Mouse (Mus musculus) heart, postnatal 25 days (tissue): Measurements from ENCODE around the gene Limk2. TPM values are rescaled to one million over a fixed set of nuclear protein-coding genes. Genes with fewer than 3 reads are reported as not detected.

ENCODE experiments used
- DNase-seq: peaks from one replicate; pipeline ENCODE4 v3.0.0; 2022; ENCODE audit warnings: low spot score
- intact Hi-C: fragments of 180-260 bp; cut with DNase I; formaldehyde crosslinking; loops from one replicate; pipeline ENCODE4 v1.15.1; 2025
- total RNA-seq, 2 experiments: library from RNA; stranded (reverse); gene quantifications; 2 replicates each; pipeline ENCODE4 v1.2.3; 2021

The Limk2 gene
- total RNA-seq, 2 experiments from 2014 or later: 17.2 to 18.5 TPM

DNA sequence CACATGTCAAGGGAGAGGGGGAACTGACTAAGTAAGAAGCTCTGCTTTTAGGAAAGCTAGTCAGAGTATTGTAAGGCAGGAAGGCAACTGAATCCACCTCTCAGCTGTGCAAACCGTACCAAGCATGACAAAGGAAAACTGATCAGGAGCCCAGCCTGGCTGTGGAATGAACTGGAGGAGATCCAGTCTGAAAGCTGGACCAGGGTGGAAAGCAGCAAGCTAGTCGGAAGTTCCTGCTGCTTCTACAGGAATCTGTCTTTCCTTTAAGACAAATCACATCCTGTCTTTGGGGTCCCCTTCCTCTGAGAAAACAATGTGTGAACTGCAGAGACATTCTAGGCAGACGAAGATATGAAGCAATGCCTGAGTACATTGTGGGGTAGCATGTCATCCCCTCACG is 9.8 kb upstream of the Limk2 start:
- intact Hi-C loops: no loop called here
- DNase-seq: no peak

DNA sequence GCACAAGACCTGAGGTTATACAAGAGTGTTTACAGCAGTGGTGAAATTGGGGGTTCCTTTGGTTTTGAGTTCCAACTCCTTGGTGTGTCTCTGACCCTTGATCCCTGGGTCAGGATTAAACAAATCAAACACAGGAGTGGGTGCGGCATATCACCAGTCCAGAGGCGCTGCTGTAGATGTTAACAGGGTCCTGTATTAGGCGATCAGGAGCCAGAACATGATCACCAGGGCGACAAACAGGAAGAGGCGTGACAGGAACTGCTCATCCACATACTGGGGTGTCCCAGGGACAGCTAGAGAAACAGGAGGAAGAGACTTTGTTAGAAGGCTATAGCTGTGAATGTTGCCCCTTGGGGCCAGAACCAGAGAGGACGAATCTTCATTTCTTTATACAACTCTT is 8.8 kb upstream of the Limk2 start:
- intact Hi-C loops: no loop called here
- DNase-seq: no peak

DNA sequence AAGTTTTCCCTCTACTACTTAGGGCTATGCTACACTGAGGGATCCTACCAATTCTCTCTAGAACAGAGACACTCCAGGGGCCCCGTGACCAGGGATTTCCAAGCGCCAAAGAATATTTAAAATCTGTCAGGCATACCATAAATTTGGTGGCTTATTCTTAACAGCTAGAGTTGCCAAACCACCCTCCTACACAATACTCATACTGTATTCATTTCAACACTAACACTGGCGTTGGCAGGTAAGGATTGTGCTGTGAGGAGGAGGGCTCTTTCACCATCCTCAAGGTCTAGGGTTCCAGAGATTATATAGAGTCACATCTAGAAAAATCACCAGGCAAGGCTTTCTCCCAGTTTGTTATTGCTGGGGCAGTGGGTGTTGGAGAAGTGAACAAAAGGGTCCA is 7.4 kb upstream of the Limk2 start:
- intact Hi-C loops: no loop called here
- no peak for DNase-seq

DNA sequence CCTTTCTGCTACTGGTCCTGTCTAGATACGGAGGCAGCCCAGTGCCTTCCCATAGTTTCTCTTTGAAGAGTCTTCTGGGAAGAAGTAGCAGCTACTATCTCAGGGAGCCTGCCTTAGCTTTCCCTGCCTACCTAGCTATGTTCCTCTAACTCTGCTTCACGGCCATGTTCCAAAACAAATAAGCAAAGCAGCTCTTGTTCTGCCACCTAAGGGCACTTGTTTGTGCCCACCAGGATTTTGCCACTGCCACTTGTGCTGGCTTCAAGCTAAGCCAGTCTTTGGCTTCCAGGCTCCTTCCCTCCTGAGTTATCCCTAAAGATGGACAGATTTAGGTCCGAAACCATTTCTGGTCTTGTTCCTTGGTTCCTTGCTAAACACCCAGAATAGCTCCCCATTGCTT is 3.1 kb upstream of the Limk2 start:
- no peak for DNase-seq
- intact Hi-C loops: no loop called here

DNA sequence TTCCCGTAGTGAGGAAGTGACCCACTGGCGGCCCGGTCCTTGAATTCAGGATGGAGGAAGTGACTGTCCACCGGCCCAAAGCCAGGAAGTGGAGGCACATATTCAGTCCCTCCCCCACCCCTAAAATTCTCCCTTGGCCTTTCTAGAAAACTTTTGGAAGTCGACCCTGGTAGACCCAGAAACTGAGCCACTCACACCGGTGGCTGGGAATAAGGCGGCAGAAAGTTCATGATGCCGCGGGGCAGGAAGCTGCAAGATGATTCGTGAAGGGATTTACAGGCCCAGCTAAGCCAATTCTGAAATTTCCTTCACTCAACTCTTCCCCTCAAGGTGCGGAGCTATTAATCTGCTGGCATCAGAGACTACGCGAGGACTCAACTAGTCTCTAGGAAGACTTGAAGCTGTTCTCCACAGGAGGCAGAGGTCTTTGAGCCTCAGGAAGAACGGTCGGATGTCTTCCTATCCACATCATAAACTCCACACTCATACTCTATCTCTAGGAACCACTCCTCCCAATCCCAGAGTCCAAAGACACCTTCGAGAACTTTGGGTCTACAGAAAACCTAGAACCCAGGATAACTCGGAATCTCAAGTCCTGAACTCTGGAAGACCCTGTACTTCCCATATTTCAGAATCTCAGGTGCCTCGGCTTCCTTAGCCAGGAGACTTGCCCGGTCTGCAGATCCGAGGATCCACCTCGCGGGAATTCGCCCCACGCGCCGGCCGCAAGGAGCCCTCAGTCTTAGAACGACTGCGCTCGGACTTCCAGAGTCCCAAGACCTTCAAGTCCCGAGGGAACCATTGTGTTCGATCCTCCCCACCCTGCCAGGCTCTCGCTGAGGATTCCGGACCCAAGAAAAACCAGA is 625 bp downstream of the Limk2 start:
- intact Hi-C loops: loop anchor here (5.0 kb wide), 2 partner anchors 44 to 61 kb away; partner anchors contain the start of gene Rnf185
- no peak for DNase-seq

DNA sequence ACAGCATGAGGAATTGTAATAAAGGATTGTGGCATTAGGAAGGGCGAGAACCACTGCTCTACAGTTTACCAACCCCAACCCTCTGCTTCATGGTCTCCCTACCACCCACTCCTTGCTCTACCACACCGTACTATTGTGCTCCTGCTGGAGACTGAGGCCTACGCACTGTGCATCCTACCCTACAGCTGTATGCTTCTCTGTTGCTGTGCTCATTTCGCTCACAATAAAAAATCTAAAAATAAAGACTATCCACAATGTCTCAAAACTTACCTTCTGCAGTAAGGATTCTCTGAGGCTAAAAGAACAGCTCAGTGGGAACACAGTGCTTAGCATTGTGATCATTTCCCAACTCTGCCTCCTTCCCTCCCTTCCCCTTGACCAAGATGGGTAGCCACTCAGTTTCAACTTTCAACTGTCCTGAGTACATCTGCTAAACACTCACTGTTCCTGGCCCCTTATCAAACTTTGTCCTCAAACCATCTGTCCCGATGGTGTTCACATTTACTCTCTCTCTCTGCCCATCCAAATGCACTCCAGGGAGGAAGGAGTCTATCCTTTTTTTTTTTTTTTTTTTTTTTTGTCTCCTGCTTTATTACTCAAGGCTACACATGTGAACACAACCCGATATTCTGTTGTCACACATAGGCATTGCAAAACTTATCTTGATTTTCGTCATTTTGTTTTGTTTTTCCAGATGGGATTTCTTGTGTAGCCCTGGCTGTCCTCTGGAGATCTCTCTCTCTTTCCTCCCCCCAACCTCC is 4.5 kb downstream of the Limk2 start:
- no peak for DNase-seq
- intact Hi-C loops: loop anchor here (5.0 kb wide), 2 partner anchors 48 to 57 kb away; partner anchors contain the start of gene Rnf185

DNA sequence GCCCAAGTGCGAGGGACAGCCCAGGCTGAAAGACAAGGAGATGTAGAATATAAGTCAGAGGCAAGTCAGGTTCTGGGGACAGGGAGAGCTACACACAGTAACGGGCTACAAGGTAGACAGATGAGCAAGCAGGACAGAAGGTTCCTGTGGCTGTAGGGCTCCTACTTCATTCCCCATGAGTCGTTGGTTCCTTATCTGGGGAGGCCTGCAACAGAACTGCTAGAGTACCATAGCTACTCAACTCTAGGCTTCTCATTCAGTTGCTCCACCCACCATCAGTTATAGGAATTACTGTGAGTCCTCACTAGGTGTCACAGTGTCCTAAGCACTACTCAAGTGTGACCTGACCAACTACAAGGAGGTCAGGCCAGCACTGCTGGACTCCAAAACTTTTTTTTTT is 6.0 kb downstream of the Limk2 start:
- intact Hi-C loops: no loop called here
- DNase-seq: no peak

DNA sequence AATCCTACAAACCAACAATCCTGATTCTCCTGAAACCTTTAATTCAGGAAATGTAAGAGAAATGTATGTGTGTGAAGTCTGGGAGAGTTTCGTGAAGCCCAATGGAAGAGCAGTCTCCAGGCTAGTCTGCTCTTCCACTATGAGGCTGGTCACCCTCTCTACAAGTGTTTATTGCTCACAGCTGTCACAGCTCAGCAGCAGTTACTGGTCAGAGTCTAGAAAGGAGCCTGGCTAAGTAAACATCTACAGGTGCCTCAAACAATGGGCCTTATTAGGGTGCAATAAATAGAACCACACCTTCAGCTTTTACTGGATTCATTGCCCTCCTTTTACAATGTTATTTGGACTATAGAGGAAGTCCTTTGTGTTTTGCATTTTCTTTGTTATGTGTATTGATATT is 10.7 kb downstream of the Limk2 start:
- intact Hi-C loops: no loop called here

DNA sequence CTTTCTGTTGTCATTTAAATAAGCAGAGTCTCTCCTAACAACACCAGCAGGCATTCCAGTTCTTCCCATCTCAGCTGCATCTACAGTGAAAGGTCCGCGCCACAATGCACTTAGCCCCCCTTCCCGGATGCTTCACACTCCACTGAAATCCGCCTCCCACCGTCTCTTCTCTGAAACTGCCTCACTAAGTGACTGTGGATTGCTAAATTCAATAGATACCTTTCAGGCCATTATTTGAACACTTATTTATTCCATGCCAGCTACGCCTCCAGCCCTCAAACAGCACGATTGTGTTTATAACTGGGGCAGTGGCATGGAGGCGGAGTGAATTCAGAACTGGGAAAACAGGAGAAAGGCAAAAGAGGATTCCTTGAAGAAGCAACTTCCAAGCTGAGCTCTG is 12.4 kb downstream of the Limk2 start:
- no peak for DNase-seq
- intact Hi-C loops: no loop called here

More for the DNA sequence above, 10.7 kb downstream of the Limk2 start:
- DNase-seq: no peak

DNA sequence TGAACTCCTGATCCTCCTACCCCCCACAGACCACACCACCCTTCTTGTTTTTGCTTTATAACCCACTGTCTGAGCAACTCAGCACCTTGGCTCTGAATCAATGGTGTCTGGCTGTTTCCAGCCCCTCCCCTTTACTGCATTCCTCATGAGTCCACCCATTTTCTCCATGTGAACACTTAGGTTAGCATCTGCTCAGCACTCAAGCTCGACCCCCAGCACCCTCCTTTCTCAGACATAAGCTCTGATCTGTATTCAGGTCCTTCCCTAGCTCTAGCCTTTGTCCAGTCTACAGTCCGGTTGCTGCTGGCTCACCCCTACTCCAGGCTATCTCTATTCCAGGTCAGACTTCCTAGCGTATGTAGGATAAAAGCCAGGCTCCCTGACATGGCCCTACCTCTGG is 12.9 kb downstream of the Limk2 start:
- intact Hi-C loops: no loop called here
- DNase-seq: no peak

DNA sequence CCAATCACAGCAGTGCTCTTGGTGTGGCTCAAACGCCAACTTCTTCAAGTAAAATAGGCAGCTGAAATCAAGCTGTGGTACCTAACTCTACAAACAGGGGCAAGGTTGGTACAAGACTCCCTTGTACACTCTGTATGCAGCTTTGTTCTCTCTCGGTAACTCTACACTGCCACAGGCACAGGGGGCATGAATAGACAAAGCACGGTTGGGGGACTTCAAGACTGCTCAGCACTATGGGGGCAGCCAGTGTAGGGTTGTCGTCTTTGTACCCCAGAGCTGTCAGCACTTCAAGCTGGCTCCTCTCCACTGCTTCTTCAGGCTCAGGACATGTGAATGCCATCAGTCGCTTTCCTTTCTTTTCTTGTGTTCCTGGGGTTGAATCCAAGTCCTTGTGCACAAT is 14.5 kb downstream of the Limk2 start:
- no peak for DNase-seq
- intact Hi-C loops: no loop called here

DNA sequence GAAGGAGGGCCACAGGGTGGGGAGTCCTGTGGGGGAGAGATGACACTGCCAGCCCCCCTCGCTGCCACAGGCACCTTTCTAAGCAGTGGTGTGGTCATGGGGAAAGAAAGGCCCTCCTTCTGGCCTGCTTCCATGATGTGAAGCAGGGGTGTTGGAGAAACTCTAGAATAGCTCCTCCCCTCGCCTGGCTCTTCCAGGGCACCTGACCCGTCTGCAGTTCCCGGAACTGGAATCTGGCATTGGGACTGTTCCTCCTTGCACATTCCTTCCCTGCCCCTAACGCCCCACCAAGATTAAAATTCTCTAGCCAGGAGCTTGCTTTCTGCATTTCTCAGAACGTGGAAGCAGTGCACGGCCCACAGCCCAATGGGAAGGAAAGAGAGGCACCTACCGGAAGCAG is 16.5 kb downstream of the Limk2 start:
- DNase-seq: no peak
- intact Hi-C loops: no loop called here

DNA sequence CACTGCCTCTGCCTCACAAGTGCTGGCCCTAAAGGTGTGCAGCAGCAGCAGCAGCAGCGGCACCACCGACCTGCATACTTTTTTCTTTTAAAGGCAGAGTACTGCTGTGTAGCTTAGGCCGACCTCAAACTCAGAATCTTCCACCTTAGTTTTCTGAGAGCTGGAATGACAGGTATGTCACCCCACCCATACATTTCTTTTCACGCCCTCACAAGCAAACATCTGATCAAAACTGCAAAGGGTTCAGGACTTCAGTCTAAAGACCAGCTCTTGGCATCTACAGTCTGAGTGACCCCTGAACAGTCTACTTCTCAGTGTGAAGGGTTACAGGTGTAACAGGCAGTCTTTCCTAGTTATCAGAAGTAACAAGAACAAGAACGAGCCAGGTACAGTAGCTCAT is 18.2 kb downstream of the Limk2 start:
- intact Hi-C loops: no loop called here
- no peak for DNase-seq

DNA sequence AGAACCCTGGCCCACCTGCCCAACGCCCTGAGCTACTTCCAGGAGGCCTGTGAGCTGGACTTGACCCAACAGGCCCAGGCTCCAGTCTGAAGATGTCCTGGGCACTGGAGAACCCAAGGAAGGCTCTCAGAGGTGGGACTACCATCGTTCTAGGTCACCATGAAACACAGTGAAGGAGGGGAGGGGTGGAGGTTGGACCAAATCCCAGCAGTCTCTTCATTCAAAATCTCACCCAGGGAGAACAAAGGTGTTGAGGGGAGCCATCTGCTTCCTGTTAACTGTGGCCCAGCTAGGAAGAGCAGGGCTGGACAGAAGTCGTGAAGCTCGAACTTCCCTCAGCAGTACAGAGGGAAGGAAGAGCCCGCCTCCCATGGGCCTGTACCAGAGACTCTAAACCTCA is 19.0 kb downstream of the Limk2 start:
- no peak for DNase-seq
- intact Hi-C loops: no loop called here

DNA sequence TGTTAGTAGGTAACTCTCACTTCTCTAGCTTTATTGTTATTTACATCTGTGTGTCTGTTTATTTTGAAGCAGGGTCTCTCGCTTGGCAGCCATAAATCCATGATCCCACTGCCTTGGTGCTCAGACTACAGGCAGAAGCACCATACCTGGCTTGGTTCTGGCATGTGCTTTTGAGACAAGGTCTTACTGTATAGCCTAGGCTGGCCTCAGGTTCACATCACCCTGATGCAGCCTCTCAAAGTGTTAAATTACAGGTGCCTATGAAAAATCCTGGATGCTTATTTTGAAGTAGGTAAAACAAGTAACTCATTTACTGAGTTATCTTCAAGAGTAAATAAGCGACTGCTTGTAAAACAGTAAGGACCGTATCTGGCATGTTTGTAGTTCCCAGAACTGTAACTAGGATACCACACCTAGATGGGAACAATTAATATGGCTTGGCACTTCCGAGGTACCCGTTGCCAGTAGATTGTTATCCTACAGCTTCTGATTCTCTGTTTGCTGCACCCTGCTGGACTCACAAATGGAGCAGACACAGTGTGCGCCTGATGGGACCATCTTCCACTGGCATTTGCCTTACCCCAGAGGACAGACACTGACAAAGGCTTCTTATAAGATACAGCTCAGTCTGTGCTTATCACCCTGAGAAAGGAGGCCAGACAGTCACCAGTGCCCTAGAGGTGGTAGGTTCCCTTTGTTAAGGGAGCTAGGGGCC is 21.4 kb downstream of the Limk2 start:
- intact Hi-C loops: loop anchor here (1.0 to 2.0 kb wide), 3 partner anchors 22 to 125 kb away; partner anchors contain the start of gene Limk2
- DNase-seq: no peak

DNA sequence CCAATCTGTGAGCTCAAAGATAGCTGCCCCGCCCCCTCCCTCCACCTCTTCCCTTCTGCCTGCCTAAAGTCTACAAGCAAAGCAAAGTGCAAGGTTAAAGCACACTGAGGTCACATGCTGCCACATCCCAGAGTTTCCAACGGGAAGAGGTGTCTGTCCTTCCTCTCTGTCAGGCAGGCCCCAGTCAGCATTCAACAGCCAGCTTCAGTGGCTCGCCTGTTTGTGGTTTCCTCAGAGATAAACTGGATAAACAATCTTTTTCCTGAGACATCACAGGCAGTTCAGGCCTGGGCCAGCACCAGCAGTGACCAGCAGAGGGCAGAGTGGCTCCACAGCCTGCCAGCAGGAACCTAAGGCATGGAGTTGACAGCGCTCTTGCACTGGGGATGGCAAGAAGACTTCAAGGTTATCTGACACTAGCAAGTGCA is 22.0 kb downstream of the Limk2 start:
- intact Hi-C loops: loop anchor here (1.0 to 2.0 kb wide), 3 partner anchors 22 to 126 kb away; partner anchors contain the start of gene Limk2
- DNase-seq: peak; percentile 53

DNA sequence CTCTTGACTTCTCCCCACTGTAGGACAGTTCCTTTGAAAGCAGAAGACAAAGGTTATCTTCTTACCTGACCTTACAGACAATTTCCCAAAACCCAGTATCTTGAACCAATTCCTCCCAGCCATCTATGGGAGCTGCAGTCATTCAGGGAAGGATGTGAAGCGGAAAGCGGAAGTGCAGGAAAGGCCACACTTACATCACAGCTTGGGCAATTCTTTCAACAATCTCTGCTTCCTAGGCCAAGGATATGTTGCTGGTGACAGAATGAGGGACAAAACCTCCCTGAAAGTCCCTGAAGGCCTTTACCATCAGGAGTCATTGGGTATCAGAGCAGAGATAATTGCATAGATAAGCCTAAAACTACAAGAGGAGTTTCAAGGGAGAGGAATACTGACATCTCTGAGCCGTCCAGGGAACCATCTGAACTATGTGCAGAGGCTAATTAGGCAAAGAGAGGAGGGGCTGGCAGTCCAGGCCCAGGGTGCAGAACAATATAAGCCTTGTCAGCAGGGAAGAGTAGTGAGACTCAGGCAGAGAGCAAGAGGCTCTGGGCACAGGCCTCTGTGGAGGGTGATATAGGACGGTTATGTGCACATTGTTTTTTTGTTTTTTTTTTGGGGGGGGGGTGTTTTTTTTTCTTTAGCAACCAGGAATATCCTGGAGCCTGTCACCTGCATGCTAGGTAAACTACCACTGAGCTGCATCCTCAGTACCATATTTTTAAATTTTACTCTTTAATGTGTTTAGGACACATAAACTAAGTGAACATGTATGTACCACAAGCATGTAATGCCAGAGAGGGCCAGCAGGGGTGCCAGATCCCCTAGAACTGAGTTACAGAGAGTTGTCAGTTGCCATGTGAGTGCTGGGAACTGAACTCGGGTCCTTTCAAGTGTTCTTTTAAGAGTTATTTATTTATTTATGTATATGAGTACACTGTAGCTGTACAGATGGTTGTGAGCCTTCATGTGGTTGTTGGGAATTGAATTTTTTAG is 26.1 kb downstream of the Limk2 start:
- no peak for DNase-seq
- intact Hi-C loops: no loop called here

DNA sequence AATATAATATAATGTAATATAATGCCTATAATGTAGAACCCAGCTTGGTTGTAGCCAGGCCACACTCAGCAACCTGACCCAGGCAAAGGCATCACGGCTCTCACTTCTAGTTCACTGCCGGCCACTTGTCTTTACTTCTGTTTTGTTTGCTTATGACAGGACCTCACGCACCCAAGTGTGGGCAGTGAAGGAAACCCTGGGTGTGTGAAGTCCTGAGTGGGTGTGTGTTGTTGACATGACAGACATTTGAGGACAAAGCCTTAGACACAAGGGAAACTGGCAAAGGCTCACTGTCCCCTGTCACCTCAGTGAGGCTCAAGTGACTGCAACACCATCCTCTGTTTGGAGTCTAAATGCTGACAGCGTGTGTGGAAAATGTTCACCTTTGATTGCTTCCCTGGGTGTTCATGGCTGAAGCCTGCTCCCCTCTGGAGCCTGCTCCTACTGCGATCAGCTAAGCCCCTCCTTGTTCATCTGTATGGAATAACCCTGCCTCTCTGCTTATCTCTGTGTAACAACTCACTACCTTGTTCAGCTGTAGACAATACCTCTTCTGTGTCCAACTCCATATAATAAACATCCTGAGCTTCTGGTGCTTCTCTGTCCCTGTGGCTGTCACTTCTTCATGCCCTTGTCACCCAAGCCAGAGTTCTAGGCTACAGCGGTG is 27.7 kb downstream of the Limk2 start:
- intact Hi-C loops: no loop called here
- no peak for DNase-seq

DNA sequence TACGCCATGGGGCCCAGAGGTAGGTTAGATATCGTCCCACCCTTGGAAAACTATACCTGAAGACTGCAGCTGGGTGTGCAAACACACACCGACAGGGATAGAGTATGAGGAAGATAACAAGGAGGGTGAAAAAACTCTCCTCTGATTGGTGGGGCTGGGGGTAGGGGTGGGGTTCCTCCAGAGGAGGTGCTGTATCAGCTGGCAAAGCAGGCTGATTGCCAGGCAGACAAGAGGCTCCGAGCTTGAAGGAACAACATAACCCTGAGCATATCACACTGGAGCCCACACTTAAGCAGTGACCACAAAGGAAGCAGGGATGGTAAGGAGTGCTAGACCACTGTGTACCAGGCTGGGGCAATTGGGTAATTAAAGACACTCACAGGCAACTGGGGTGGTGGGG is 29.6 kb downstream of the Limk2 start:
- no peak for DNase-seq

More for the DNA sequence above, 29.6 kb downstream of the Limk2 start:
- intact Hi-C loops: no loop called here
